Mouse (Mus musculus) lung, postnatal 10 days (tissue): Measurements from ENCODE around the gene Tln2.

Experiments
- DNase-seq: peaks from one replicate; pipeline ENCODE4 v3.0.0; 2021

The Tln2 gene

GRCm38 (mm10) chr9:67559603-67560002, at the start of gene Tln2:
Gene Tln2 (minus strand): TSS chr9:67559703.
- no peak for DNase-seq

DNA sequence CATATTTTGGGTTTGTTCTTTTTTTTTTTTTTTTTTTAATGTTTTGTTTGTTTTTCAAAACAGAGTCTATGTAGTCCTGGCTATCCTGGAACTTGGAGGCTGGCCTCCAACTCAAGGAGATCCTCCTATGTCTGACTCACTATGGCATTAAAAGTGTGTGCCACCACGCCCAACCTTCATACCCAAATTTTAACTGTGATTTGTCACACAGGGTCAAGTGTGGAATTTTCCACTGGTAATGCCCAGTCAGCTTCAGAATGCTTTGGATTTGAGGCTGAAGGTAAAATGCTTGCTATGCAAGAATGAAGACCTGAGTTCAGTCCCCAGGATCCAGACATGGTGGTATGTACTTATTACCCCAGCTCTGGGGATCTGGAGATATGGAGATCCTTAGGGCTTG, 49.7 kb upstream of the Tln2 start:
- DNase-seq = no peak

DNA sequence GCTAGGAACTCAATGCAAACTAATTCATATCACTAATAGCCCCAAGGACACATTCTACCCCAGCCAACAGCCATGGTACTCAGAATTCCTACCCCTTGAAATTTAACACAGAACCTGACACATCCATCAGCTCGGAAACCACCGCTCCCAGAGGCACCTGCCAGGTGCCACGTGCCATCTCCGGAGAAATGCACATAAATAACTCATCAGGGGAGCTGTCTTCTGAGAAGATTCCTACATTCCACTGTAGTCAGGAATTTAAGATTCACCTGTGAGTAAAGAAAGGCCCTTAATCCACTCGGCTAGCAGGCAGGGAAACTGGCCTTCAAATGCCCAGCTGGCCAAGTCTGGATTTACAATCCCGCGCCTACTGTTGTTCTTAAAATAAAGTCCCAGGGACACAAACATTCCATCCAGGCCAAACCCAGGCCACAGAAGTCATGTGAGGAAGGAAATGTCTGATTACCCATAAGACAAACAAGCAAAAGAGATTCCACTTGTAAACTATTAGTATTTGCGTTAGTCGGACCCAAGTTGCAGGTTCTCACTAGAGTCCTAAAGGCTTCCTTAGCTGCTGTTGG, 48.4 kb upstream of the Tln2 start:
- no peak for DNase-seq

GRCm38 (mm10) chr9:67607268-67607667, 47.8 kb upstream of the Tln2 start:
- DNase-seq = no peak

- peak; percentile 27 for DNase-seq
Measured at GRCm38 (mm10) chr9:67605867-67606435, 46.4 kb upstream of the Tln2 start.

GRCm38 (mm10) chr9:67604940-67605339, 45.4 kb upstream of the Tln2 start:
- DNase-seq = no peak

DNA sequence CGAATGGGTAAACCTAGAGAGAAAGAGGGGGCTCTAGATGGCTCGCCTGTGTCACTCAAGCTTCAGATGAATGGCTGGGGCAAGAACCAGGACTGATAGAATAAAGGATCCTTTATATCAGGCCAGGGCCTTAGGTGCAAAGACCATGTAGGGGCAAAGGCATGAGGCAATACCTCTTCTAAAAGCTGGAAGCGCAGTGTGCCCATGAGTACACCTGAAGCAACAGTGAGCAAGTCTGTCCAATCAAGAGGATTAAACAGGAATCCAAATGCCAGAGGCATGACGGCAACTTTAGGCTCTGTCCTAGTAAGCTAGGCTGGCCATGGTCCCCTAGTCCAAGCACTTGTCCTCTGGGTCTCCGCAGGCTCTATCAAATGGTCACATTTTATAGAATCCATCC, 42.8 kb upstream of the Tln2 start:
- no peak for DNase-seq

DNA sequence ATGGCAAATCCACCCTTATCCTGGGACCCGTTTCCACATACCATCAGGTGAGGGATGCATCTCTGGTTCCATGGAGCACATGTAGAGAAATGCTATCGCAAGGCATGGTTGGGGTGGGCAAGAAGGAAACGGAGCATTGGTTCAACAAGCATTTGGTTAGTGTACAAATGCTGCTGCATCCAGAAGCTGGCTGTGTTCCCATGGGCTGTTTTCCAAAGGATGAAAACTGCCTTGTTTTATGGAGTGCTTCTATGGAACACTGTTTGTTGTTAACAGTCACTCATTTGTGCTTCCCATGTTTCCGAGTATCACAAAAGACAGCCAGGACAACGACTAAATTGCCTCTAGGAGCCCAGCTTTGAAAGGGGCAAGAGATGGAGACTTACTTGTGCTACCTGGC, 35.7 kb upstream of the Tln2 start:
- peak; percentile 55 for DNase-seq

- DNase-seq = no peak
Measured at GRCm38 (mm10) chr9:67593469-67594141, 34.1 kb upstream of the Tln2 start.

- DNase-seq = no peak
Measured at GRCm38 (mm10) chr9:67592726-67593125, 33.2 kb upstream of the Tln2 start.

DNA sequence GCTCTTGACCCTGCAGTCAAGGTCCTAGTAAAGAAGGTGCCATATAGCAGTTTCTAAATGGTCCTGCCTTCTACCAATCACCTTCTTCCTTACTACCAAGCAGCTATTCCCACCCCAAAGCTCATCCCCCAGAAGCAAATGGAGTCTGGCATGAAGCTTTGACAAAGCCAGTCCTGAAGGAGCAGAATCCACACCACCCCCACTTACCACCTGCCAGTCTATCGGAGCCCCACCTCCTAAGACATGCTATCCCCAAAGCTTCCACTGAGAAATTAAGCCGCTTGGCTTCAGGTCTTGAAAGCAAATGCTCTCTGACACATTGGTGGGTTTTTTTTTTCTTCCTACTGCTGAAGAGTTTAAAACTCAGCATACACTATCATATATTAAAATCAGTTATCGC, 27.6 kb upstream of the Tln2 start:
- no peak for DNase-seq

- peak; percentile 29 for DNase-seq
Measured at GRCm38 (mm10) chr9:67586489-67586888, 27.0 kb upstream of the Tln2 start.

- peak; percentile 69 for DNase-seq
Measured at GRCm38 (mm10) chr9:67584871-67585270, 25.4 kb upstream of the Tln2 start.

- no peak for DNase-seq
Measured at GRCm38 (mm10) chr9:67581581-67582280, 22.2 kb upstream of the Tln2 start.

GRCm38 (mm10) chr9:67579541-67579940, 20.0 kb upstream of the Tln2 start:
- no peak for DNase-seq

DNA sequence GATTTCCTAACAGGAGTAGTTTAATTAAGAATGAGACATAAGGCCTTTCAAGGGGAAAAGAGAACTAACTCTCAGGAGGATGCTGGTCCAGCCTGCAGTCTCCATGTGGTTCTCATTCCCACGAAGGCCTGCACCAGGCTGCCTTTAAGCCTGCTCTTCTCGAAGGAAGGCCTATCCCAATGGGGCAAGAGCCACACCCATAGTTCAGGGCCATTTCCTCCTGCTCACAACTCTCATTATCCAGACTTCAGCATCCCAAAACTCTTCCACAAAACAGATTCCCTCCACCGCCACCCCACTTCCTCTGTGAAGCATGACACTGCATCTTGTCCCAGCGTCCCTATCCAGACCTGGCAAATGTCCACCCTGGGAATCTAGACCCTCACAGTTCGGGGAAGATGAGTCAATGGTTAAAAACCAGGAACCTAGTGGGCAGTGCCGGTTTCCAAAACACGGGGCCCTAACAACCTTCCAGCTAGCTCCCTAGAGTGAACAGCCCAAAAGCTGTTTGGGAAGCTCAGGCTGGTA, 15.3 kb upstream of the Tln2 start:
- peak; percentile 37 for DNase-seq

GRCm38 (mm10) chr9:67573683-67573979, 14.1 kb upstream of the Tln2 start:
- peak; percentile 32 for DNase-seq

DNA sequence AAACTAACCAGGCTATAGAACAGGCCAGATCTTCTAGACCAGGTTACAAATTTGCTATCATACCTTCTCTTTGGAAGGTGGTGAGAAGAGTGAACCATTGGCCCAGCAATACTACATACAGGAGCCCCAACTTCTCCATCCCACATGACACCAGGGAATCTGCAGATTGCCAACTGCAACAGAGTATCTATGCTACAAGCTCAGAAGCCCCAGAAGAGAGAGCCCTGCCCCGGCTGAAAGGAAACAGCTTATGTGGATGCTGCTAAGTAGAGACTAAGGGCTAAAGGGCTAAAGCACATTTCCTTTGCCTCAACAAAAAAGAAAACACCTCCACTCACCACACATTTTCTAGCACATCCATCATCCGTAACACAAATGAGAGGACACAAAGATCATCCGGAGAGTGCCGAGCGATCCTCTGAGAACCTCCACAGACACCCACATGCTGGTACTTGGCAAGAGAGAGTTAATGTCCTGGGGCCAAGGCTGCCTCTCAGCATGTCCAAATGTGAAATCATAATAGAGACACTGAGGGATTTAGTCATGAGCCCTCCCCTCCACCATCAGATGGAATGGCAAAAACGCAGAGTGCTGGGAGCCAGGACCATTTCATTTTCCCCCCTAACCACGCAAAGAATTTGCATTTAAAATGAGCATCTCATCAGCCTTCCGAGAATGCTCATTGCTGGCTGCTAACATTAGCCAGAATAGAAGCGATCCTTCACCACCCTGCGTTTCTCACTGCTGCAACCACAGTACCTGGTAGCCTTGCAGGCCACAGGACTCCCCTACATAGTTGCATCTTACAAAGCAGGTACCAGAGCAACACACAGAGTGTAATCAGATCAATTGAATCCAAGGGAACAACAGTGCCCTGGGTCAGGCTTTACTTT, 13.5 kb upstream of the Tln2 start:
- DNase-seq = peak; percentile 21

DNA sequence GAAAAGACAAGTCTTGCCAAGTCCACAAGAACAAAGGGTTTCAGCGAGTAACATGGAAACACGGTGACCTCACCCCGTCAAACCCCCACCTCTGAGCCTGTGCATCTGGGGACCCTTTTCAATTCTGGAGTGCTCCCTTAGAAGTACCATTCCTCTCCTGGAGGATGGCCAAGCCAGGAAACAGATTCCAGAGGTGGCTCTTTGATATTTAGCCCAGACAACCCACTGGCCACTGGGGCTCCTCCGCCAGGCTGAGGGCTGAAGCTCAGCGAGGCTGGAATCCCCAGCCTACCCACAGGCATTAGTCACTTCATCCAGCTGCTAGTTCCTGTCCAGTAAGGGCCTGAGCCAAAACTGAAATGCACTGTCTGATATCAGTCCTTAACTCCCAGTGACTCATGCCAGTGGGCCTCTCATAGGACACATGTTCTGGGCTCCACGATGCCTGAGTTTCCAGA, 6.3 kb upstream of the Tln2 start:
- peak; percentile 63 for DNase-seq

DNA sequence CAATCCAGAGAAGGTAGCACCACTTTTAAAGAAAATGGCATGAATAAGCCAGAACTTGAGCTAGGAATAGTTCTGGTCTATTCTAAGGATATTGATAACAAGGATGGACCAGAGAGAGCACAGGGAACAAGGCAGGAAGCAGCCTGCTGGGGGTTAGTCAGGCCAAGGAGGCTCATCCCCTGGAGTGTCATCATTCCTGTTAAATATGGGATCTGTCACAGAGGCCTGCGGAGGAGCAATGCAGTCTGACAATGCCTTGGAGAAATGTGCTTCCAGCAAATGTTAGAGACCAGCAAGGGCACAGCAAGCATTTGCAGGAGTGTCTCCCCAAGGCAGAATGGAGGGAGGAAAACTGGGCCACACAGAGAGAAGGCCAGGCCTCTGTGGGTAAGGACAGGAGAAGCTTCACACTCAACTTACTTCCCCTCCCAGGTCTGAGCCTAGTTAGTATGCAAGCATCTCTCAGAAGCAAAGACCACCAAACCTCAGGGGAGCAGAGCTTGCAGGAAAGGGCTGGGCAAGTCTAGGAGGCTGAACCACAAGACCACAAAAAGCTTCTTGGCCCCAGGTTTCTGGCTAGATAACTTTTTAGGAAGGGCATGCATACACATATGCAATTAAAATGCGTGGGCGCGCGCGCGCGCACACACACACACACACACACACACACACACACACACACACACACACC, 9.5 kb downstream of the Tln2 start:
- DNase-seq = no peak

- peak; percentile 79 for DNase-seq
Measured at GRCm38 (mm10) chr9:67549332-67549731, 10.2 kb downstream of the Tln2 start.

GRCm38 (mm10) chr9:67546650-67547049, 12.9 kb downstream of the Tln2 start:
- no peak for DNase-seq
